Mouse (Mus musculus): Measurements from ENCODE around the gene Ip6k2.

Ip6k2 gene

DNA sequence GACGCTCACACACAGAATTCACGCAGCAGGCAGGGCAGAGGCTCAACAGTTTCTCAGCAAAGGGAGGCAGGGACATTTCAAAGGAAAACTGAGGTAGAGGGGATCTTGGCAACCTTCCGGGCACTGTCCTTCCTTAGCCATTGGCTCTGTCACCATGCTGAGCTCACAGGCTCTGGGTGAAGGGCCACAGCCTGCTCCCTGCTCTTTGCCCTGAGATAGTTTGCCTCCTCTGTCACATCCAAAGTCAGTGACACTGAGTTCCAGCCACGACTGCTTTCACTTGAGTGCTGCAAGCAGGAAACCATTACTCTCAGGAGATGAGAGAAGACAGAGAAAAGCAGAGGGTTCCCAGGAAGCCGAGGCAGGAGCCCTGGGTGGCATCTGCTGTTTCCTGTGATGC lies 36.5 kb downstream of the Ip6k2 start:
- DNase-seq (ENCODE audit: low spot score): no peak

DNA sequence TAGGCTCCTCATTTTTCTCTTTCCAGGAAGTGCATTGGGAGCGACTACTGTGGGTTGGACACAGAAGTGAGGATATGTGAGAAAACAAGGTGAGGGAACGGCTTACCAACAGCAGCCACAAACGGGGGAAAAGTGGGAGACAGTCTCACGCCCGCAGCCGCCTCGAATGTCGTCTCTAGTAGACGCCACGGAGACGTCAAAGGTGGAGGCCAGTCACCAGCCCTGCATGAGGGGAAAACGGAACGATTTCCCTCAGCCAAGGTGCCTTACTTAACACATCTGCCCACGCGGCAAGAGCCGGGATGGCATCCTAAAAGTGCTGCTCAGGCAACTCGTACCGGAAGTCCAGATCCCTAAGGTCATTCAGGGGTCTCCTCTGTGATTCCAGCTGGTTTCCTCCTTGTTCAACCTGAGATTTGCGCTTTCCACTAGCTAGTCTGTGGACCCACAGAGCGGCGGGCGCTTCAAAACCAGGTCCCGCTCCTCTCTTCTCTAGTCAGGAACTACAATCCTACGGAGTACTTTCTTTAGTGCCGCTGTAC lies 40.6 kb downstream of the Ip6k2 start:
- DNase-seq (ENCODE audit: low spot score): no peak

DNA sequence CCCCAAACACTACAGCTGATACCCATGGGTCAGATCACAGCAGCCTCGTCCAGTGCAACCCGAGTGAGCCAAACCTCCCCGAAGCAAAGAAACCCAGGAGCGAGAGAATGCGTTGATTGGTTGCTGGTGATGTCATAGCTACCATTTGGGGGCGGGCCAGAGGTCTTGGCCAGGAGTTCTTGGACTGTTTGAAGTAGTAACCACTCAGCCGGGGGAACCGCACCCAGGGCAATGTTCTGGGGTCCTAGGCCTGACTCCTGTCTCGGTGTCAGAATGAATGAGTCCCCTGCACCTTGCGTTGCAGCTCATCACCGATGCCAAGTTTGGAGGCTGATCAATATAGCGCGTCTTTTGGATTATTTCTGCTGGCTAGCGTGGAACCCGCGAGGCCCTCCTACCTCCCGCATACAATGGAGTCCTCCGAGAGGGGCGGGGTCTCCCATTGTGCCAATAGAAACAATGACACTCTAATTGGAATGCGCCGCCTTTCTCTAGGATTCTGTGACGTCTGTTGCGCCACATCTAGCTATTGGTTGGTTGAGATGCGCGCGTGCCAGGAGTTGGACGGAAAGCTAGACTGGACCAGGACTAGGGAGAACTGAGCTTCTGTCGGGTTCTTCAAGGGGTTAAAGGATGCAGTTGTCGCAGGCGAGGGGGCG lies 41.3 kb downstream of the Ip6k2 start:
- DNase-seq (ENCODE audit: low spot score): peak; percentile 55

DNA sequence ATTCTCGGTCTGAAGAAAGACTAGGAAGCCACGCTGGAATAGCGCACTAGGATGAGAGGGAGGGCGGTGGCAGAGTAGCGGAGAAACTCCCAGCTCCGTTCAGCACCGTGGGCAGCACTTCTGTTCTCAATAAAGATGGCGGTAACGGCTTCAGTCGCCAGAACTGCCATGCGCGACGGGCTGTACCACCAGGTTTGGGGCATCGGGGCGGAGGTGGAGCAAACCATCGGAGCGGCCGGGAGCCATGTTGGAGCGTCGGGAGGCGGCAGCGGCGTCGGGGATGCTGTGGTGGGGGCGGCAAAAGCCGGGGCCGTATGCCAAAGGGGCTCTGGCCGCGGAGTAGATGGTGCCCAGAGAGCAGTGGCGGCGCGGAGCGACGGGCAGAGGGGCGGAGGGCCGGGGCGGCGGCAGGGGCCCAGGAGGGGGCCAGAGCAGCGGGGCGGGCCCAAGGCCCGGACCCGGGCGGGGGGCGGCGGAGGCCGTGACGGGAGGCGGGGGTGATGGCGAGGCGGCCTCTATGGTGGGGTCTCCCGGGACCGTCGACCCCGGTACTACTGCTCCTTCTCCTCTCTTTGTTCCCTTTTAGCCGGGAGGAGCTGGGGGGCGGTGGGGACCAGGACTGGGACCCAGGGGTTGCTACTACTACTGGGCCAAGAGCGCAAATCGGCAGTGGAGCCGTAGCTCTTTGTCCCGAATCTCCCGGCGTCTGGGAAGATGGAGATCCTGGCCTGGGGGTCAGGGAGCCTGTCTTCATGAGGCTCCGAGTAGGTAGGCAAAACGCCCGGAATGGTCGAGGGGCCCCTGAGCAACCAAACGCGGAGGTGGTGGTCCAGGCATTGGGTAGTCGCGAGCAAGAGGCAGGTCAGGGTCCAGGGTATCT lies 42.5 kb downstream of the Ip6k2 start, which contains the start of gene Celsr3:
TSS of gene Celsr3 (plus strand) at position 501 of the 880 bp plus-strand sequence.
- DNase-seq (ENCODE audit: low spot score): peak; percentile 76

DNA sequence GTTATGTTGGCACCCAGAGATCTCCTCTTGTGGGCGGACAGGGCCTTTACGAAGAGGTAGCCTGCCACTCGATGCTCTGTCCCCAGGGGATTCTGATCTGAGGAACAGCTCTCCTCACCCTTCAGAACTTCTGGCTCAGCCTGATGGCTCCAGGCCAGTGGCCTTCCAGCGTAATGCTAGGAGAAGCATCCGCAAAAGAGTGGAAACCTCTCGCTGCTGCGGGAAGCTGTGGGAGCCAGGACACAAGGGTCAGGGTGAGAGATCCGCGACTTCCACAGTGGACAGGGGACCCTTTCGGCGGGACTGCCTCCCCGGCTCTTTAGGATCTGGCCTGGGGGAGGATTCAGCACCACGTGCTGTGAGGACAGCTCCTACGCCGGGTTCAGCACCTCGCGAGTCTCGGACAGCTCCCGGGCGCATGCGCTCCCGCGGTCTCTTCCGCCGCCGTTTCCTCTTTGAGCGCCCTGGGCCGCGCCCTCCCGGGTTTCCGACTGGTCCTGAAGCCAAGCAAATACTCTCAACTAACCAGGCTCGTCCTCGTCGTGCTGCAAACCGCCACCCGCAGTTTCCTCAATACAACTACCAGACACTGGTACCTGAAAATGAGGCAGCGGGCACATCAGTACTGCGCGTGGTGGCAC lies 43.2 kb downstream of the Ip6k2 start:
- DNase-seq (ENCODE audit: low spot score): peak; percentile 73

DNA sequence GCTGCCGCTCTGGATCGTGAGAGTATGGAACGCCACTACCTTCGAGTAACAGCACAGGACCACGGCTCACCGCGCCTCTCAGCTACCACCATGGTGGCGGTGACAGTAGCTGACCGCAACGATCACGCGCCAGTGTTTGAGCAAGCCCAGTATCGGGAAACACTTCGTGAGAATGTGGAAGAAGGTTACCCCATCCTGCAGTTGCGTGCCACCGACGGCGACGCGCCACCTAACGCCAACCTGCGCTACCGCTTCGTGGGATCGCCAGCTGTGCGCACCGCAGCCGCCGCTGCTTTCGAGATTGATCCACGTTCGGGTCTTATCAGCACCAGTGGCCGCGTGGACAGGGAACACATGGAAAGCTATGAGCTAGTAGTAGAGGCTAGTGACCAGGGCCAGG lies 43.9 kb downstream of the Ip6k2 start:
- no peak for DNase-seq (ENCODE audit: low spot score)

- DNase-seq (ENCODE audit: low spot score): no peak
Observed at GRCm38 (mm10) chr9:108827906-108828305, 44.3 kb downstream of the Ip6k2 start.

DNA sequence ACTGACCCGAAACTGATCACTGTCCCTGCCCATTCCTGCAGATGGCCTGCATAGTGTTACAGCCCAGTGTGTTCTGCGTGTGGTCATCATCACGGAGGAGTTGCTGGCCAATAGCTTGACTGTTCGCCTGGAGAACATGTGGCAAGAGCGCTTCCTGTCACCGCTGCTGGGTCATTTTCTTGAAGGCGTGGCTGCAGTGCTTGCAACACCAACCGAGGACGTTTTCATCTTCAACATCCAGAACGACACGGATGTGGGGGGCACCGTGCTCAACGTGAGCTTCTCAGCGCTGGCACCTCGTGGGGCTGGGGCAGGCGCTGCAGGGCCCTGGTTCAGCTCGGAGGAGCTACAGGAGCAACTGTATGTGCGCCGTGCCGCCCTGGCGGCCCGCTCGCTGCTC lies 48.0 kb downstream of the Ip6k2 start:
- no peak for DNase-seq (ENCODE audit: low spot score)

DNA sequence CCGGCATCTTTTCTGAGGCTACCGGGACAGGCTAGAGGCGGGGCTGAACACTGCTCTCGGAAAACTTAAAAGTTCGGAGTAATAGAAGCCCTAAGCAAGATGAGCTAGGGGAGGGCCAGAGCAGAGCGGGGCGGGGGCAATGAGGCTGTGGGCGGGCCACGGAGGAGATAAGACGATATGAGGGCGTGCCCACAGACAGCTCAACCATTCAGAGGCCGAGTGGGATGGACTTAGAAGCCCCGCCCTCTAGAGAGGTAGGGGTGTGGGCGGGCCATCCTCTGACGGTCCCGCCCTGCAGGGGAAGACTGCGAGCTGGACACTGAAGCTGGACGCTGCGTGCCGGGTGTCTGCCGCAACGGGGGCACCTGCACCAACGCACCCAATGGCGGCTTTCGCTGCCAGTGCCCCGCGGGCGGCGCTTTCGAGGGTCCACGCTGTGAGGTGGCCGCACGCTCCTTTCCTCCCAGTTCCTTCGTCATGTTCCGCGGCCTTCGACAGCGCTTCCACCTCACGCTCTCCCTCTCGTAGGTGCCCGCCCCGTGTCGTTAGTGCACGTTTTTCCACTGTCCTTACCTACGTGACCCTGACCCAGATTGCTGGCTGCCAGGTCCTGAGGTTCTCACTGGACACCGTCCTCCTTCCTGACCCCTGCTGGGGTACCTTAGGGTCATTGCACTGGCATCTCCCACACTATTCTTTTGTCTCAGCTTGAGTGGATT lies 49.0 kb downstream of the Ip6k2 start:
- peak; percentile 97 for DNase-seq (ENCODE audit: low spot score)

DNA sequence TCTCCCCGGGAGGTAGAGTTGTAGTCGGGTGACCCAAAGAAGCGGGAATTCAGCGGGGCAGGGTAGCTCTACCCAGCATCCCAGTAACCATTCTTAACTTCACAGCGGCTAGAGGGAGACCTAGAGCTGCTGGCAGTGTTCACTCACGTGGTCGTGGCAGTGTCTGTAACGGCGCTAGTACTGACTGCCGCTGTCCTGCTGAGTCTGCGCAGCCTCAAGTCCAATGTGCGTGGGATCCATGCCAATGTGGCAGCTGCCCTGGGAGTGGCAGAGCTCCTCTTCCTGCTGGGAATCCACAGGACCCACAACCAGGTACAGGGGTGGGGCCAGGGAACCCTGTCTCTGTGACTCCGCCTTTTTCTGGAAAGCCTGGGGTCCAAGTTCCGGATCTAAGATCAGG lies 59.4 kb downstream of the Ip6k2 start:
- DNase-seq (ENCODE audit: low spot score): no peak

DNA sequence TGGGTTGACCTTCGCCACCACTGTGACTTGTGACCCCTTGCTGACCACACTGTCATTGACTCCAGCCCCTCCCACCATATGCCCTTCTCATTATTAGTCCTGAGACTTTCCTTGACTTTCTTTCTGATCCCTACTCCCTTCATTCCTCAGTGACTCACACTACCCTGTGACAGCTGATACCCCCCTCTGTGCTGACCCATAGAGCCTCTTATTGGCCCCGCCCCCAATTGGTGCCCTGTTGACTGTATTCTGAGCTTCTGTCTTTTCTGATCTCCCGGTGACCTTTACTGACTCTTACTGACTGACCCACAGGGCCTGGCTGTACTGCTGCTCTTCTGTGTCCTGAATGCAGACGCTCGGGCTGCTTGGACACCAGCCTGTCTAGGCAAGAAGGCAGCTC lies 61.8 kb downstream of the Ip6k2 start:
- no peak for DNase-seq (ENCODE audit: low spot score)

DNA sequence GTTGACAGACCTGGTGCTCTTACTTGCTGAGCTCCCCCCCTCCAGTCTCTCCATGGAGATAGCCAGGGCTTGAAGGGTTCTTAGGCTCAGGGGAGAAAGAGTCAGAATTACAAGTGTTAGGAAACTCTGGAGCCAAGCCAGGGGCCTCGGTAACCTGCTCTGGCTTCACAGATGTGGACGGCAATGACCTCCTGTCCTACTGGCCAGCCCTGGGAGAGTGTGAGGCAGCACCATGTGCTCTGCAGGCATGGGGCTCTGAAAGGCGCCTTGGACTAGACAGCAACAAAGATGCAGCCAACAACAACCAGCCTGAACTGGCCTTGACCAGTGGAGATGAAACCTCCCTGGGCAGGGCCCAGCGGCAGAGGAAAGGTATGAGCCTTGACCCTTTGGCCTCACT lies 63.8 kb downstream of the Ip6k2 start:
- DNase-seq (ENCODE audit: low spot score): peak; percentile 58

DNA sequence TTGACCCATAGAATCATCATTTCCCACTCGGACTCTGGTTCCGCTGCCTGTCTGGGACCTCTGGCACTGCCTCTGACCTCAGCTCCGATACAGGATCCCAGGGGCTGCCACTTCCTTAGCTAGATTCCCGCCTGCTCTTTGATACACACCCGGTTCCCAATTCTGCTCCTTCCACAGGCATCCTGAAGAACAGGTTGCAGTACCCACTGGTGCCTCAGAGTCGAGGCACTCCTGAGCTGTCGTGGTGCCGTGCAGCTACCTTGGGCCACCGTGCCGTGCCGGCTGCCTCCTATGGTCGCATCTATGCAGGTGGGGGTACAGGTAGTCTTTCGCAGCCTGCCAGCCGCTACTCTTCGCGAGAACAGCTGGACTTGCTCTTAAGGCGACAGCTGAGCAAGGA lies 64.8 kb downstream of the Ip6k2 start:
- DNase-seq (ENCODE audit: low spot score): no peak

DNA sequence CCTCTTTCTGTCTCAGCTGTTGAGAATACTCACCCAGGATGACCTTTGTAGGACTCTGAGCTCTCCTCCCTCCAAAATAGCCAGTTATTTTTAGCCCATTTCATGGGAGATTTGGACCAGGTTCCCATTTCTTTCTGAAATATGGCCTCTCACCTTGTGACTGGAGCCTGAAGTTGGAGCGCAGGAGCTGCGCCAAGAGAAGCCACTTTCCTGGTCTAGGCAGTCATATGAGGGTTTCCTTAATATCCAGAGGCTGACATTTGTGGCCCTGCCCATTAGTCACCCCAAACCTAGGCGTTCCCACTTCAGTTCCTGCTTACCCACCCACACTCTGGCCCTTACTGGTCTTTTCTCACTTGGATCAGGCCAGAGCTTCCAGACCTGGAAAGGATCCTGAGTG lies 69.4 kb downstream of the Ip6k2 start, which contains the start of gene Slc26a6:
TSS of gene Slc26a6 (plus strand) at position 308 of the 400 bp plus-strand sequence.
- DNase-seq (ENCODE audit: low spot score): no peak

GRCm38 (mm10) chr9:108853635-108854240 lies 70.1 kb downstream of the Ip6k2 start:
- DNase-seq (ENCODE audit: low spot score): peak; percentile 95

GRCm38 (mm10) chr9:108854241-108854696 lies 70.7 kb downstream of the Ip6k2 start:
- peak; percentile 88 for DNase-seq (ENCODE audit: low spot score)

DNA sequence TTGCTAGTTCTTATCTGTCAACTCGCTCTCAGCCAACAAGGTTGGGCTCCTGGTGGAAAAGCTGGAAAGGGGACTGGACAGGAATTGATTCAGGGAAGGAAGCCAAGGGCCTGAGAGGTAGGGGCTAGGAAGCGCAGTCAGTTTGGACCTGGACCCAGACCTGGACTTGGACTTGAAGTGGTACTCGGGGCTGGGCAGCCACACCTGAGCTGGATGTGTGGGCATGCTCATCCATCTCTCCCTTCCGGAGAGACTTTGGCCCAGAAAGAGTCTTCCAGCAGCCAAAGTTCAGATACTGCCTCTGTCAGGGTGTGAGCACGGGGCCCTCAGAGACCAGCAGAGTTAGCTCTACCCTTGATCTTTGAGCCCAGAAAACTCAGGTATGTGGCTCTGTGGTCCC lies 71.7 kb downstream of the Ip6k2 start:
- DNase-seq (ENCODE audit: low spot score): peak; percentile 78
